ENCODE assay signal across 8 mouse cellular contexts in genomic region chr19:53184216-53184615, GRCm38 (mm10). TPM values are rescaled to one million over a fixed set of nuclear protein-coding genes. Genes with fewer than 3 reads are reported as not detected.
A peak's percentile ranks its signal among the peaks of the same experiment; 100 is the strongest.
DNase-seq lines count a peak whose midpoint lies in the region; ATAC-seq and TF ChIP-seq lines count a peak whose summit lies in the region.

No protein-coding gene starts in this region.

- no peaks in the 10 kb centered on the region for H3K27me3 ChIP-seq in kidney, embryonic 14.5 days (ENCODE audit: control insufficient read depth, insufficient read depth, low read length)
- H3K27me3 ChIP-seq in G1E (ENCODE audit: insufficient read depth, low read length): no peaks in the 10 kb centered on the region; the same call in 1 of the 2 replicates

- H3K9me3 ChIP-seq in kidney, embryonic 14.5 days (ENCODE audit: control insufficient read depth, low read length): no peaks in the 10 kb centered on the region
- H3K9me3 ChIP-seq in G1E (replicated peaks): no peaks in the 10 kb centered on the region

- 13% methylated on average over 10 of the region's 10 CpGs for WGBS in kidney, embryonic 14.5 days

- no peak for TF ChIP-seq CTCF in G1E (IDR thresholded peaks at IDR 0.05; ENCODE audit: low read depth, low read length)

- H3K36me3 ChIP-seq in kidney, embryonic 14.5 days (ENCODE audit: control insufficient read depth, insufficient read depth, low read length): no peaks in the 10 kb centered on the region
- peaks cover 24% of the 10 kb centered on the region for H3K36me3 ChIP-seq in G1E (replicated peaks)

- no peak overlapping the region; the same call in 1 of the 2 replicates for H3K4me2 ChIP-seq in kidney, embryonic 14.5 days (replicated peaks; ENCODE audit: low read depth, low read length)

- H3K4me3 ChIP-seq in kidney, embryonic 14.5 days (ENCODE audit: low read length): no peak overlapping the region
- H3K4me3 ChIP-seq in G1E (ENCODE audit: low read depth, low read length): peak overlapping the region; percentile 33; the same call in 1 of the 2 replicates

- H3K4me1 ChIP-seq in kidney, embryonic 14.5 days (ENCODE audit: control insufficient read depth, insufficient read depth, low read length): peaks cover 25% of the 10 kb centered on the region
- H3K4me1 ChIP-seq in G1E (ENCODE audit: insufficient read depth, low read depth, low read length): peaks cover 86% of the 10 kb centered on the region

- 0 out of 2 replicates have a peak overlapping the region, but pooled peaks have one; percentile 34 for H3K9ac ChIP-seq in kidney, embryonic 14.5 days (ENCODE audit: low read depth, low read length)

- H3K27ac ChIP-seq in kidney, embryonic 14.5 days (ENCODE audit: low read depth, low read length): peak overlapping the region; percentile 42; the same call in 1 of the 2 replicates

- ATAC-seq in kidney, embryonic 14.5 days (ENCODE audit: low FRiP score, low TSS enrichment): no peak
- ATAC-seq in G1E (ENCODE audit: extremely low read depth, insufficient number of reproducible peaks, low FRiP score, poor library complexity, severe bottlenecking): no peak

- no peak for DNase-seq in kidney, adult 8-10 months
- no peak for DNase-seq in G1E (ENCODE audit: low spot score)
- peak; percentile 86 for DNase-seq in induced T-regulatory cell, adult 2 months (ENCODE audit: low read depth)
- DNase-seq in natural killer cell, adult 2 months (ENCODE audit: low spot score in 2 of 2): peak; percentile 58 to 69
- DNase-seq in urinary bladder, adult 2 months (ENCODE audit: low spot score): no peak
- no peak for DNase-seq in urinary bladder, postnatal 25 days (ENCODE audit: low spot score)
- DNase-seq in cerebellum, adult 18-20 months: no peak

RNA-seq across cellular contexts. Expression of gene Add3, which starts 44.0 kb away (rescaled TPM):
- polyA plus RNA-seq in kidney, embryonic 14.5 days (2014; fragmentation: Nextera tagmentation; extraction: Ambion mirVana): 39.5 and 76.1 TPM in 2 replicates
- total RNA-seq in G1E (2014; fragmentation: Nextera tagmentation) (80.2 and 89.2 TPM in 2 replicates), G1E (2017) (78.0 and 81.6 TPM in 2 replicates)
- 9.2 and 10.9 TPM in 2 replicates for polyA plus RNA-seq in G1E (2012)
- 95.8 and 110 TPM in 2 replicates for polyA plus RNA-seq in urinary bladder, adult 2 months (2012; rRNA removed)

Comparison
In these comparisons a context has a peak if more than half of its experiments do, and no peak if none do; other contexts are left out.
1. DNase-seq: peak in induced T-regulatory cell, adult 2 months (single experiment) and natural killer cell, adult 2 months (2 of 2); none in kidney, adult 8-10 months (0 of 2), G1E (single experiment), urinary bladder, adult 2 months (single experiment), urinary bladder, postnatal 25 days (single experiment) and cerebellum, adult 18-20 months (0 of 2).